Mouse (Mus musculus): ENCODE measurements at regions not wholly inside any gene's neighbourhood (a gene's known extent, or its start where the extent isn't known, plus 50 kb on each side); places are given as distances from the start of the nearest gene placed in this dataset.
A peak's percentile ranks its signal among the peaks of the same experiment; 100 is the strongest.
"Not testable (repeated sequence)": the region's sequence is repeated elsewhere in the genome, so short reads cannot be mapped to it uniquely, and the experiment has no call there.

GRCm38 (mm10) chr13:27945062-27945461, 71.0 kb upstream of the Prl4a1 start:
- intact Hi-C loops (cut with DNase I), result no loop called here
- peak; percentile 16 to 55 for DNase-seq (ENCODE audit: low spot score in 2 of 2)

- DNase-seq (ENCODE audit: low spot score in 2 of 2); intact Hi-C loops (cut with DNase I): not testable (repeated sequence)
Observed at GRCm38 (mm10) chr13:27960421-27960820, 55.6 kb upstream of the Prl4a1 start.

GRCm38 (mm10) chr13:27962381-27962780, 53.6 kb upstream of the Prl4a1 start:
- DNase-seq (ENCODE audit: low spot score in 2 of 2), result not testable (repeated sequence)

GRCm38 (mm10) chr13:27966021-27966420, 50.0 kb upstream of the Prl4a1 start:
- intact Hi-C loops (cut with DNase I); DNase-seq (ENCODE audit: low spot score in 2 of 2): not testable (repeated sequence)

More at GRCm38 (mm10) chr13:27962381-27962780, 53.6 kb upstream of the Prl4a1 start:
- intact Hi-C loops (cut with DNase I), result not testable (repeated sequence)

All from left cerebral cortex, postnatal 25 days (tissue).